Mouse (Mus musculus): Measurements from ENCODE around the gene Vwce.

- TF ChIP-seq CTCF (IDR thresholded peaks at IDR 0.05; ENCODE audit: low read depth, low read length) (no peak), POLR2A (IDR thresholded peaks at IDR 0.05; ENCODE audit: extremely low read depth, insufficient read depth, low read length) (no peak)
Measured at GRCm38 (mm10) chr19:10591659-10592377, 42.2 kb upstream of the Vwce start.
